10 mouse cellular contexts compared by ENCODE assay signal in genomic region chr12:40813474-40813873, GRCm38 (mm10).
"Had no signal": no experiment of that assay in that cellular context is flagged by ENCODE, and none has a peak within 500 bp of the region (broad histone marks: within the 10 kb centered on the region; RNA-seq: fewer than 3 reads in every experiment).

No protein-coding gene starts in this region.

- H3K4me2 ChIP-seq: intestine, embryonic 15.5 days; limb, embryonic 13.5 days; liver, embryonic 11.5 days; neural tube, embryonic 13.5 days had no signal

- H3K27me3 ChIP-seq: intestine, embryonic 15.5 days; limb, embryonic 13.5 days; neural tube, embryonic 13.5 days had no signal

- H3K4me1 ChIP-seq: intestine, embryonic 15.5 days; neural tube, embryonic 13.5 days had no signal

- H3K36me3 ChIP-seq: intestine, embryonic 15.5 days had no signal

- H3K9ac ChIP-seq: intestine, embryonic 15.5 days; limb, embryonic 13.5 days; neural tube, embryonic 13.5 days had no signal

- H3K27ac ChIP-seq: intestine, embryonic 15.5 days; limb, embryonic 13.5 days; neural tube, embryonic 13.5 days had no signal

- H3K9me3 ChIP-seq: intestine, embryonic 15.5 days; limb, embryonic 13.5 days; neural tube, embryonic 13.5 days had no signal

- H3K4me3 ChIP-seq: intestine, embryonic 15.5 days; limb, embryonic 13.5 days; neural tube, embryonic 13.5 days had no signal

- DNase-seq: kidney, adult 18-20 months; kidney, postnatal 10 days; left cerebral cortex, postnatal 4 days; midbrain, embryonic 14.5 days; thymus, adult 18-20 months; thymus, postnatal 14 days had no signal

- ATAC-seq: intestine, embryonic 15.5 days had no signal
